Mouse (Mus musculus): ENCODE results near the gene Tmbim1.
A peak's percentile ranks its signal among the peaks of the same experiment; 100 is the strongest.
"Not testable (repeated sequence)": the region's sequence is repeated elsewhere in the genome, so short reads cannot be mapped to it uniquely, and the experiment has no call there.

Gene Tmbim1

GRCm38 (mm10) chr1:74305522-74305921, at the start of gene Tmbim1:
Gene Tmbim1, minus strand, starts transcription at chr1:74305622.
- no peak for DNase-seq

DNA sequence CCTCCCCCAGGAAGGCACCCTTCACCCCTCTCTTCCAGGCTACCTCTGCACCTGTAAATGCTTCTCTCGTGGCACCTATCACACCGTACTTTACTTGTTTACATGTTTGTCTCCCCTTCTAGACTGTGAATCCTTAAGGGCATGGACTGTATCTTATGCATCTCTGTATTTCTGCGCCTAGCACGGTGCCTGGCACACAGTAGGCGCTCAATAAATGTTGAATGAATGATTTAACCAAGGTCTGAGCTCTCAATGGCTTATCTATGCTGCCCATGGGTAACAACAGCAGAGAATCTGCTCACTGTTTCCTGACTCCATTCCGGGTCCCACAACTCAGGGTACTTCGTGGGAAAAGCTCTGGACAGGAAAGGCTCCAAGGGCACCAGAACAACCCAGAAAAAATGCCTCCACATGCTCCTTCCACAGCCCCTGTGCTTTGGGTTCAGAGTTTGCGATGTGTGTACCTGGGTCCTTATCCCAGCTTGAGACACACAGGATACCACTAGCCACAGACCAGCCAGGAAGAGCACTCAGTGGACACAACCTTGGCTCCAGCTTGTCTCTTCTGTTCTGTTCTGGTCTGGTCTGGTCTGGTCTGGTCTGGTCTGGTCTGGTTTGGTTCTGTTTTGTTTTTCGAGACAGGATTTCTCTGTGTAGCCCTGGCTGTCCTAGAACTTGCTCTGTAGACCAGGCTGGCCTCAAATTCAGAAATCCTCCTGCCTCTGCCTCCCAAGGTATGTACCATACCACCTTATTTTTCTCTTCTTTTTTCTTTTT, 48.2 kb upstream of the Tmbim1 start:
- no peak for DNase-seq

DNA sequence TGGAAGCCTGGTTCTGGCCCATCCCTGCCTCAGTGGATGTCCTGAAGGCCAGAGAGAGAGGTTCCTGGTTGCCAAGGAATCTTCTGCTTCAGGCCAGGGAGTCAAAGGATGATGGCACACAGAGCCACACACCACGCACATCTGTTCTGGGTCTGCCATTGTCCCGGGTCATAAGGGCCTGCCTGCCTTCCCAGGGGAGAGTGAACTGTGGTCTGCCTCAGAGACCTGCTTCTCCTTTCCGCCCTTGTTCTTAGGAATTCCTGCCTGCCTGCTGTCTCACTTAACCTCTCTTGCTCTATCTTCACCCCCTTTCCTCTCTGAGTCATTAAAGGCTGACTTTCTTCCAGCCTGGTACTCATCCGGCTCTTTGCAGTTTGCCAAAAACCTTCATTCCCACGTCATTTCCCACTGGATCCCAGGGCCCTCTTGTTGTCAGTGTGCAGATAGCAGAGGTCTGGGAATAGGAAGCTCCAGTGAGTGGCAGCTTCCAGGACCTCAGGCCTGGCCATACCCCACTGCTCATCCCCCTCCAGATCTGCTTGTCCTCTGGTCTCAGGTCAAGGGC, 47.2 kb upstream of the Tmbim1 start:
- no peak for DNase-seq

DNA sequence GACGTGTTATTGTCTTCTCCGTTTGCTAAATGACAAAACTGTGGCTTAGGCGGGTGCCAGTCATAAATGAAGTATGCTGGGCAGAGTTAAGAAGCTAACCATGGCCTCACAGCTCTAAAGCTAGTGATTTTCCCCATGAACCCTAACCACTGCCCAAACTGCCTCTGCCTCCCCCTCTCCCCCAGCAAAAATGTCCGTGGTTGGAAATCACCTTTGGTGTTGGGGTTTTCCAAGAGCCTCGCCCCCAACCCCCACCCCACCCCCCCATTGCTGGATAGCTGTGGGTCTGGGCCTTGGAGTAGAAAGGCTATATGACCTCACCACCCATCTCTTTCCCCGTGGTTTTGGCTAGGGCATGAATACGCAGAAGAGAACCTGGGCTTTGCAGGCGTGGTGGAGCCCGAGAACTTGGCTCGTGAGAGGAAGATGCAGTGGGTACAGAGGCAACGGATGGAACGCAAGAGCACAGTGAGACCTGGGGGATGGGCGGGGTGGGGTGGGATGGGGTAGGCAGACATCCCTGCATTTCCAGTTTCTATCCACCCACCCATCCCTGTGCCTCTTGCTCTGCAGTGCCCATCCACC, 45.9 kb upstream of the Tmbim1 start:
- DNase-seq: no peak

GRCm38 (mm10) chr1:74344163-74344916, 38.9 kb upstream of the Tmbim1 start:
- DNase-seq: no peak

DNA sequence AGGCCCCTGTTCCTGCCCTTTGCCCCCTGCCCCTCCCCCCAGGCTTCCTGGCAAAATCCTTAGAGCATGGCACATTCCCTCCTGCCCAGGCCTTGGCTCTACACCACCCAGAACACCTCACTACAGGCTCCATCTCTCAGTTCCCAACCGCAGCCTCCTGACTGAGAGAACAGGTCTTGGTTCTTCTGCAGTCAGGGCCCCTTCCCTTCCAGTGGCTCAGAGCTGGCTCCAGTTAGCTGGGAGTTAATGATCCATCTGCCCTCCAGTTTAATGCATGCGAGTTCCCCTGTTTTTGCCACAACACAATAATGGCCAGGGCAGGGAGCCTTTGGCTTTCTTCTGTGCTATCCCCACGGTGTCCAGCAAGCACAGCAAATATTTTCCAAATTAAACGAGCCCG, 37.7 kb upstream of the Tmbim1 start:
- DNase-seq: no peak

GRCm38 (mm10) chr1:74342308-74342707, 36.9 kb upstream of the Tmbim1 start:
- no peak for DNase-seq

DNA sequence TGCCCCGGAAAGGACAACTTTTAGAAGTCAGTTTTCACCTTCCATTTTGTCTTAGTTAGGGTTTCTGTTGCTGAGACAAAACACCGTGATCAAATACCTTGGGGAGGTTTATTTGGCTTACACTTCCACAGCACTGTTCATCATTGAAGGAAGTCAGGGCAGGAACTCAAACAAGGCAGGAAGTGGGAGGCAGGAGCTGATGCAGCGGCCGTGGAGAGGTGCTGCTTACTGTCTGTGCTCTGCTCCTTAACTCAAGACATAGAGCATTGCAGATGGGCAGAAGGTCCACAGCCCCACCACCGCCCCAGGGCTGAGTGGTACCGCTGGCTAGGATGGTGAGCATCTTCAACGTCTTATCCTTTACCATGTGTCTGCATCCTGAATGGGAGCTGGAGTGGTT, 36.5 kb upstream of the Tmbim1 start:
- no peak for DNase-seq

DNA sequence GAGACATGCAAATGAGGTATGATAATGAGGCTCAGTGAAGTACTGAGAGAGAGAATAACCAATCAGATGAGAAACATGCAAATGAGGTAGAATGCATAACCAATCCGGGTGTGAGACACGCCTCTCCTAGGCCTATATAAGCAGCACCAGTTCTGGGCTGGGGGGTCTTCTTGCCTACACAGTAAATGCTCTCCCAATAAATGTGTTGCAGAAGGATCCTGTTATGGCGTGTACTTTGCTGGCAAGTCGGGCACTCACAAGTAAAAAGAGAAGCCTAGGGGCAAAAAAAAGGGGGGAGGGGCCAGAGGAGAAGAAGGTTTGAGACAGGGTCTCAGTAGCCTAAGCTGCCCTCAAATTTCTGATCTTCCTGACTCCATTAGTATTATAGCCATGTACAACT, 35.6 kb upstream of the Tmbim1 start:
- not testable (repeated sequence) for DNase-seq

GRCm38 (mm10) chr1:74340361-74340764, 34.9 kb upstream of the Tmbim1 start:
- DNase-seq: peak; percentile 52 to 61

- no peak for DNase-seq
Observed at GRCm38 (mm10) chr1:74339917-74340316, 34.5 kb upstream of the Tmbim1 start.

DNA sequence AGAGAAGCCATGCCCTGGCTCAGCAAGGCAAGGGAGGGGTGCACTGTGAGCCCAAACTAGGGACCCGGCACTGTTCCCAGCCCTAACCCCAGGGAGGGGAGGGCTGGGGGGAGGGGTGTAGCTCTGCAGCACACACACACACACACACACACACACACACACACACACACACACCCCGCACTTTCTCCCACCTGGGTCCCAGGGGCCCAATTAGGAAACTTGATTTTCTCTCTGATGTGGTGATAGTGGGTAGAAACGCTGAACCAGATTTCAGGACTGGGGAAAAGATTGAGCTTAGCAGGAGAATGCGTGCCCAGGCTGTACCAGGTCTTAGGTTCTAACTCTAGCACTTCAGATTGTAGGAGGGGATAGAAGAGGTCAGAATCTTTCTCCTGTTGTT, 33.2 kb upstream of the Tmbim1 start:
- no peak for DNase-seq

GRCm38 (mm10) chr1:74338013-74338412, 32.6 kb upstream of the Tmbim1 start:
- no peak for DNase-seq

- DNase-seq: peak; percentile 54 to 58
Observed at GRCm38 (mm10) chr1:74337241-74337771, 31.9 kb upstream of the Tmbim1 start.

GRCm38 (mm10) chr1:74335436-74336170, 30.2 kb upstream of the Tmbim1 start:
- DNase-seq: peak; percentile 39 to 66

GRCm38 (mm10) chr1:74335033-74335432, 29.6 kb upstream of the Tmbim1 start:
- DNase-seq: no peak

DNA sequence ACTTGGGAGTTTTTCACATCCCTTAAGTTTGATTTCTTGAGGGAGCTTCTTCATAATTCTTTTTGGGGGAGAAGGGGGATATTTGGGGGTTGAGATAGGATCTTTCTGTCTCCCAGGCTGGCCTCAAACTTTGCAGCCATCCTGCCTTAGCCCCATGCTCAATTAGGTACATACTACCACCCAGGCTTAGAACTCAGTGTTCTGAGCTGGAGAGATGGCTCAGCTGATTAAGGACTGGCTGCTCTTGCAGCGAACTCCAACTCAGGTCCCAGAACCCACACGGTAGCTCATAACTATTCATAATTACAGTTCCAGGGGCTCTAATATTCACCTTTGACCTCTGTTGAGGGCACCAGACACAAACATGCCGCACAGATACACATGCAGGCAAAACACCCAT, 29.2 kb upstream of the Tmbim1 start:
- DNase-seq: no peak

GRCm38 (mm10) chr1:74332930-74333329, 27.5 kb upstream of the Tmbim1 start:
- DNase-seq: no peak

DNA sequence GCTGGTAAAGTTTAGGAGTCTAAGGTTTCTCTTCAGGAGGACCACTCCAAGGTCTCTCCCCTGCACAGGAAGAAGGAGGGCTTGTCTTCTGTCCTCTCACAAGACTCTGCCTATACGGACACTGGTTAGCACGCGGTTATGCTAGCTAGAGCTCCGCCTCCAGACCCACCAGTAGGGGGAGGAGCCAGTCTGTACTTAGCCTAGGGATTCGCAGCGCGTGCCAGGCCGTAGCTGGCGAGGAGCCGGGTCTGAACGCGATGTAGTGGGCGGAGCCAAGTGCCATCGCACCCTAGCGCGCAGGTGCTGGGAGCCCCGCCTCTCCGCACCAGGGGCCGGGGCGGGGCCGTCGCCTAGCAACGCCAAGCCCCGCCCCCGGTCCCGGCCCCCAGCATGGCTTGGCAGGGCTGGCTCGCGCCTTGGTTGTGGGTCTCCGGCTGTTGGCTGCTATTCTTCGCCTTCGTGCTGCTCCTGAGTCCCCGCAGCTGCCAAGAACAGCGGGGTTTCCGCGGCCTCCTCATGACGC, 26.9 kb upstream of the Tmbim1 start:
- DNase-seq: peak; percentile 98

GRCm38 (mm10) chr1:74331046-74331681, 25.7 kb upstream of the Tmbim1 start:
- no peak for DNase-seq

GRCm38 (mm10) chr1:74329899-74330431, 24.5 kb upstream of the Tmbim1 start:
- no peak for DNase-seq
